Mouse (Mus musculus): ENCODE measurements around the gene Atg4b. TPM values are rescaled to one million over a fixed set of nuclear protein-coding genes. Genes with fewer than 3 reads are reported as not detected.
"Not testable (repeated sequence)": the region's sequence is repeated elsewhere in the genome, so short reads cannot be mapped to it uniquely, and the experiment has no call there.

Atg4b gene
- total RNA-seq, 2 experiments from 2014 or later = 46.6 to 55.0 TPM

DNA sequence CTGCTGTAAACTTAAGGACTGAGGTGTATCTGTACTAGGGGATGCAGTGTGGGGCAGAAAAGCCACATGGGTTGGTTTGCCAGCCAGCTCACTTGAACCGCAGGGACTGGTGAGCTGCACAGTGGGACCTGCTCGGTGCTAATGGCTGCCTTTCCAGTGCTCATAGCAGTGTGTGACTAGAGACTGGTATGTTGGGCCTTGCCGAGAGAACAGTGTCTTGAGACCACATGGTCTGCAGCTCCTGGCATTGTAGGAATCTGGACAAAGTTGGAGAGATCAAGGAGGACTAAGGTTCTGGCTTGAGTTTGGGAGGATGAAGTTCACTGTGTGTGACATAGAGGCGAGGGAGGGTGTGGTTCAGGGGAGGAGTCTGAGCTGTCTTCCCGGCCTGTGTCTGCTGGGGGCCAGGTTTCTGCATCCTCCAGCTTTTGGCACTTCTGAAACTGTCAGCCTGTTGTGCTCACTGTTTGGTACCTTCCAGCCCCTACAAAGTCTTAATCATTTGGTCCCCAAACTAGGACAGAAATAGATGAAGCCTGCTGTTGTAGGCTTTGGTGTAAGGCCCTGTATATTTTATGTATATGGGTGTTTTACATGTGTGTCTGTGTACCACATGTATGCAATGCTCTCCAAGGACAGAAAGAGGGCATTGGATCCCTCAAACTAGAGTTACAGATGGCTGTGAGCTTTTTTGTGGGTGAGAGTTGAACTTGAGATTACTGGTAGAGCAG is 54.1 kb downstream of the Atg4b start:
- intact Hi-C loops (cut with DNase I) = loop anchor here (10.0 kb wide), 1 partner anchor 141 kb away; no protein-coding TSS in a partner anchor
- no peak for DNase-seq

DNA sequence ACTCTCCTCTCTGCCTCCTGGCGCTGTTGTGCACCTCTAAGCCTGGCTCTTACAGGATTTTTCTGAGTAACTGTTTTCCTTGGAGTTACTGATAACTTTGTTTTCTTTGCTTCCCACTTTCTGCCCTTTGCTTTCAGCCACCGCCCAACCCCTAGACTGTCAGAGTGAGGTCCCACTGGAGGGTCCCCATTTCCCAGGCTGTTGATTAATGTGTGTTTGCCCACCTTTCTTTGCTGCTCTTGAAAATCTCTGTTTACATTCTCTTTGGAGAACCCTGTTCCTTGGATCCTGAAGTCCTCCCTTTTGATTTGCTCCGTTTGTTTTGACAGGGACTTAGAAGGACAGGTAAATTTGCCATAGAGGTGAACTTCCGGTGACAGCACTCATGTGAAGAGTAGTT is 57.6 kb downstream of the Atg4b start:
- intact Hi-C loops (cut with DNase I) = loop anchor here (10.0 kb wide), 1 partner anchor 144 kb away; no protein-coding TSS in a partner anchor
- DNase-seq = no peak

DNA sequence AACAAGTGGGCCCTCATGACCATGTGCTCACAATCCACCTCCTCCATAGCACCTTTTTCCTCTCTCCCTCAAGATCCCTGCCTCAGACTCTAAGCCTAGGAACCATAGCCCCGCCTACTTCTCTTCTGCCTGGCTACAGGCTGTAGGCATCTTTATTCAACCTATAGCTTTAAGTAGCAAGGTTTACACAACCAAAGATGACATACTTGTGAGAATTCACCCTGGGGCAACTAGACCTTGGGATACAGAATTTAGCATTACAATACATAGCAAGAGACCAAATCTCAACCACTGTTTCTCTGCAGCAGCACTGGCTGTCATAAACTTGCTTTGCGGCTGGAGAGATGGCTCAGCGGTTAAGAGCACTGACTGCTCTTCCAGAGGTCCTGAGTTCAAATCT is 58.7 kb downstream of the Atg4b start:
- intact Hi-C loops (cut with DNase I) = no loop called here
- DNase-seq = no peak

DNA sequence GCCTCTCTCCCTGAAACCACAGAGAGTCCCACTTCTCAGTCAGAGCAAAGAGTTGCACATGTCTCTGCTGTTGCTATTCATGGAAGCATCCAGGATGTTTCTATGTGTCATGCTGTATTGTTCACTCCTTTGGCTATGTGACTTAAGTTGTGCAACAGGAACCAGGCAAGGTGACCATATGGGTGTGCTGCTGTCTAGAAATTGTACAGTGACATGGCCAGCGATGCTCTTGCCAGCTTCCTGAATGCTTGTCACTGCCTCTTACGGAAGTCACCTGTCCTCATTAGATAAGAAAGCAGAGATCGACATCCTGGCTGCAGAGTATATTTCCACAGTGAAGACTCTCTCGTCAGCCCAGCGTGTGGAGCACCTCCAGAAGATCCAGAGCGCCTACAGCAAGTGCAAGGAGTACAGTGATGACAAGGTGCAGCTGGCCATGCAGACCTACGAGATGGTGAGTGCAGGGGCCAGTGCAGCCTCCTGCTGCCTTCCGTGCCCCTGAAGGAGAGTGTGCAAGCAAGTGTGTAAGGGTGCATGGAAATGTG is 60.3 kb downstream of the Atg4b start:
- intact Hi-C loops (cut with DNase I) = no loop called here
- DNase-seq = no peak

DNA sequence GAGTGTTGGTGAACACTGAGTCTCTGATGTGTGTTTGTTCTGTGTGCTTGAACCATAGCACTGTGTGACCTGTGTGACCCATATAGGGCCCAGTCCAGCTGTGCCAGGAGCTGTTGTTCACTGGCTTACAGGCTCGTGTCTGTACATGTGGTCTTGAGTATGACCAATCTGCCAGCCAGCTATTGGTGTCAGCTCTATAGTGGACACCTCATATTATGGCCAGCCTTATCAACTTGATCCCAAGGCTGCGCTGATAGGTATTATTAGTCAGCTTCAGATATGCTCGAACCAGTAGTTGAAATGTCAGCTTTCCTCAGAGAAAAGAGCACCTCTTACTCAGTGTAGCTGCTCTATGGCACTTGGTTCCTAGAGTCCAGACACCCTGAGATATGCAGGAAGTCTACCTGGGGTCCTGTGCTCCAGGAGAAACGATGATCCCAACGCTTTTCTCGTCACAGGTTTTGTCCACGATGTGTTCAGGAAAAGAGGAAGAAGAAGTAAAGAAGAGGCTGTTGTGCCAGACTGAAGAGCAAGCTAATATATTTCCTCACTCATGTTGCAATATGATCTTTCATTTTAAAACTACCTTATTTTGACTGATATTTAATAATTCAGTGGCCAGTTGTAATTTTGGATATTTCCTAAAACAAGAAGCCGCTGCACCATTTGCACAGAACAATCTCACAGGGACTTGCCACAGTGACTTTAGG is 66.7 kb downstream of the Atg4b start:
- intact Hi-C loops (cut with DNase I) = no loop called here
- DNase-seq = no peak

GRCm38 (mm10) chr1:93818722-93819121 is 67.4 kb downstream of the Atg4b start:
- intact Hi-C loops (cut with DNase I) = no loop called here
- no peak for DNase-seq

DNA sequence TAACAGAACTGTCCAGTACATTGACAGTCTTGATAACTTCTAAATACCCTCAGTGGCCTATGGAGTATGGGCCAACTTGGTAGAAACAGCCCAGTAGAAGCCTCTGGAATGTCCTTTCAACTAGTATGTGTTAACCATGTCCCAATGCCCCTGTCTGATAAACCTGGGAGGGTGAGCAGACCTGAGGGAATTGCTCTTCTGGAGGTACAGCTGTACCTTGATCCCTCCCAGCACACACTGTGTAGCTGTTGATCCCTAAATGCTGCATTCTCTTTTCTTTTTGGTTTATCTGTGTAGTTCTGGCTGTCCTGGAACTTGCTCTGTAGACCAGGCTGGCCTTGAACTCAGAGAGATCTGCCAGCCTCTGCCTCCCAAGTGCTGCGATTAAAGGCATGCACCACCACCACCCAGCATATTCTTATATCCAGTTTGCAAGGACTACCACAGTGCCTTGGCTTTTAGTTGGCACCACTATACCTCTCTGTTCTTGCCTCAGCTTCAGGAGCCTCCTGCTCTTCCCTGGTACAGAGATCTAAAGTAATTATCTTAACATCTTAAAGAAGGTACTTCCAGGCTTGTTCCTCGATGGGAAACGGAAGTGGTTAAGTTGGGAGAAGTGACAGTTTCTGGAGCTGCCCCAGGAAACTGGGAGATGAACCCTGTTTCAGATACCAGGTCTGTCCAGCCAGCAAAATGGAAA is 72.6 kb downstream of the Atg4b start:
- DNase-seq = no peak
- intact Hi-C loops (cut with DNase I) = no loop called here

GRCm38 (mm10) chr1:93824609-93825008 is 73.3 kb downstream of the Atg4b start, which contains the start of gene D2hgdh:
Gene D2hgdh, plus strand, starts transcription at chr1:93824909.
- DNase-seq = no peak
- intact Hi-C loops (cut with DNase I) = no loop called here

GRCm38 (mm10) chr1:93825105-93825674 is 73.9 kb downstream of the Atg4b start:
- intact Hi-C loops (cut with DNase I) = no loop called here
- peak; percentile 94 to 95 for DNase-seq

DNA sequence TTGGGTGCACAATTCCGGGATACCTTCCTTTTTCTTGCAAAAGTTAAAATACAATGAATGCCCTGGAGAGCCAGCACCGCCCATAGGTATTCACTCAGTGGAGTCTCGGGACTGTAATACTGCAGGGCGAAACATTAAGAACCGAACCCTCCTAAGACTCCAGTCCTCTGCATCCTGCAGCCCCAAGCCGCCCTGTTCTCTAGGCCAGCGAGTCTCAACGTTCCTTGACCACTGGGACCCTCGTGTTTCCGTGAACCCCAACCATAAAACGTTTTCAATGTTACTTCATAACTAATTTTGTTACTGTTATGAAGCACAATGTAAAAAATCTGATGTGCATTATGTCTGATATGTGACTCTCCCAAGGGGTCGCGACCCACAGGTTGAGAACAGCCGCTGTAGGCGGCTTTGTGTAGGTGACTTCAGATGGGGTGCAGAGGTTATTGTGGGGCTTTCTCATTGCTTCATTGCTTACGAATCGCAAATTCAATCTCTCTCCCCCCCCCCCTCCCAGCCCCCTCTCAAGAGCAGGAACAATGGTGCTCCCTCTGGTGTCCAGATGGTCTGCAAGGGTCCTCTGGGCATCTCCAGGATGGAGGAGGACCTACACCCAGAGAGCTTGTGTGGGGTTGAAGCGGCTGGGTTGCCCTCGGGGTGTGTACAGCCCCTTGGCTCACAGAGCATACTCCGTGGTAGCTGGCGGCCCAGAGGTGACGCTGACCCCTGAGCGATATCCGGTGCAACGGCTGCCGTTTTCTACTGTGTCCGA is 74.7 kb downstream of the Atg4b start:
- intact Hi-C loops (cut with DNase I) = no loop called here
- no peak for DNase-seq

GRCm38 (mm10) chr1:93826540-93826835 is 75.2 kb downstream of the Atg4b start:
- DNase-seq = no peak
- intact Hi-C loops (cut with DNase I) = no loop called here

DNA sequence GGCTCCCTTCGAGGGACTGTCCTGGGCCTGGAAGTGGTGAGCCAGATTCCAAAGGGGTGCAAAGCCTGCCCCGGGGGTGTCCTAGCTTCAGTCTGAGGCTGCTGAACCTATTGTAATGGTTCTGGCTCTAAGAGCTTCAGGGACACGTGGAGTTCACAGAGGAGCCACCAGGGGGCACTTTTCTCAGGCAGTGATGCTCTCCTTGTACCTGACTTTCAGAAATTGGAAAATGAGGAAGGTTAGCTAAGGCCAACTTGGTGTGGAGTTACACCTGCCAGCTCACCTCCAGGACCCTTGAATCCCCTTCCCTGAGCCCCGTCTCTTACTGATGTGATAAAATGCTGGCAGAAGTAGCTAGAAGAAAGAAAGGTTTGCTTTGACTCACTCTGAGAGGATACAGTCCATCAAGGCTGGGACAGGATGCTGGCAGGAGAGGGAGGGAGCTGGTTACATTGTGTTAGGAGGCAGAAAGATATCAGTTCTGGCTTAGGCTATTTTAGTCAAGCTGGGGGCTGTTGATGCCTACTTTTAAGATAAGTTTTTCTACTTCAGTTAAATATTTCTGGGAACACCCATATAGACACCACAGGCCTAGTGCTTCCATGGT is 81.6 kb downstream of the Atg4b start:
- intact Hi-C loops (cut with DNase I) = loop anchor here (10.0 kb wide), 1 partner anchor 82 kb away; the partner anchor contains the start of gene Gal3st2b
- peak in 1 of 2 experiments; percentile 27 for DNase-seq

- DNase-seq = no peak
- intact Hi-C loops (cut with DNase I) = loop anchor here (5.0 to 10.0 kb wide), 2 partner anchors 80 to 243 kb away; partner anchors contain the start of gene Gal3st2b
Measured at GRCm38 (mm10) chr1:93834671-93835150, 83.4 kb downstream of the Atg4b start.

GRCm38 (mm10) chr1:93835211-93835610 is 83.9 kb downstream of the Atg4b start:
- intact Hi-C loops (cut with DNase I) = loop anchor here (5.0 to 10.0 kb wide), 2 partner anchors 80 to 242 kb away; partner anchors contain the start of gene Gal3st2b

DNA sequence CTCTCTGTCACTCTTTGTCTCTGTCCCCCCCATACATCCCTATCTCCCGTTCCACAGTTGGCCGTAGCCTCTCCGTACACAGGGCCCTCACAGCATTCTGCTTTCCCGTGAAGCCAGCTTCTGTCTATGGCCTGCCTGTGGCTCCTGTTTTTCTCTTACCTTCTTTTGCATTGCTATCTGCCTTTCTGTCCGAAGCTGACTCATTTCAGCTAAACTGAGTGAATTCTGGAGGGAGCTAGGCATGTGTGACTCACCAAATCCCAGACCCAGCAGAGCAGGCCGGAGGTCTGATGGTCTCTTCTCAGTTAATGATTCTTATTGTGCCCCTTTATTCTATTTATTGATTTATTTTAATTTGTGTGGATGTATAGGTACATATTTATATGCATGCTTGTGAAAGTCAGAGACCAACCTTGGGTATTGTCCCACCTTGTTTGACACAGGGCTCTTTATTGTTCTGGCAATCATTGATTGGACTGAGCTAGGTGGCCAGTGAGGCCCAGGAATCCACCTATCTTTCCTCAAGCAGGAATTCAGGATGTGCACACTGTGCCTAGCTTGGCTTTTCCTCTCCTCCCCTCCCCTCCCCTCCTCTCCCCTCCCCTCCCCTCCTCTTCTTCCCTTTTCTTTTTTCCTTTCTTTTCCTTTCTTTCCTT is 84.7 kb downstream of the Atg4b start:
- intact Hi-C loops (cut with DNase I) = loop anchor here (5.0 to 10.0 kb wide), 2 partner anchors 79 to 241 kb away; partner anchors contain the start of gene Gal3st2b
- DNase-seq = no peak

More at GRCm38 (mm10) chr1:93835211-93835610, 83.9 kb downstream of the Atg4b start:
- DNase-seq = no peak

- DNase-seq = no peak
- intact Hi-C loops (cut with DNase I) = loop anchor here (5.0 to 10.0 kb wide), 2 partner anchors 78 to 241 kb away; partner anchors contain the start of gene Gal3st2b
Measured at GRCm38 (mm10) chr1:93836532-93836913, 85.2 kb downstream of the Atg4b start.

DNA sequence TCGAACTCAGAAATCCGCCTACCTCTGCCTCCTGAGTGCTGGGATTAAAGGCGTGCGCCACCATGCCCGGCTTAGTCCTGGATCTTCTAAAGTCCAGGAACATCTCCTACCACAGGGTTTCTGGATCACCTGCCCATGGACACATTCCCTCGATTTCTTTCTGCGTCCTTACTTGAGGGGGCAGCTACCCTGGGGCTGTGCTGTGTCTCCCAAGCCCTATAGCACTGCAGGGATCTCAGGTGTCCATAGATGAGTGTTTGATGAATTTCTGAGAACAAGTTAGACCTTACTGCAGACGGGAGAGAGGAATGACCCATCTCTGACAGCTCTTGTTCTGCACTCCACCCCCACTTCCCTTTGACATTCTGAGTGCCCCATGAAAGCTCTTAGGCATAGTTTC is 86.0 kb downstream of the Atg4b start:
- DNase-seq = no peak
- intact Hi-C loops (cut with DNase I) = loop anchor here (5.0 to 10.0 kb wide), 2 partner anchors 77 to 240 kb away; partner anchors contain the start of gene Gal3st2b

GRCm38 (mm10) chr1:93838569-93838968 is 87.3 kb downstream of the Atg4b start:
- DNase-seq = not testable (repeated sequence)
- intact Hi-C loops (cut with DNase I) = loop anchor here (5.0 to 10.0 kb wide), 2 partner anchors 76 to 239 kb away; partner anchors contain the start of gene Gal3st2b

Data from heart, postnatal 10 days (tissue).